Mouse (Mus musculus) cerebellum, postnatal 25 days (tissue): ENCODE measurements around the gene Olfr123.

Experiments
- DNase-seq, 2 experiments: peaks; one replicate each; pipeline ENCODE4 v3.0.0; 2021; ENCODE audit warnings: mixed read lengths in 2 of 2

Olfr123 gene

DNA sequence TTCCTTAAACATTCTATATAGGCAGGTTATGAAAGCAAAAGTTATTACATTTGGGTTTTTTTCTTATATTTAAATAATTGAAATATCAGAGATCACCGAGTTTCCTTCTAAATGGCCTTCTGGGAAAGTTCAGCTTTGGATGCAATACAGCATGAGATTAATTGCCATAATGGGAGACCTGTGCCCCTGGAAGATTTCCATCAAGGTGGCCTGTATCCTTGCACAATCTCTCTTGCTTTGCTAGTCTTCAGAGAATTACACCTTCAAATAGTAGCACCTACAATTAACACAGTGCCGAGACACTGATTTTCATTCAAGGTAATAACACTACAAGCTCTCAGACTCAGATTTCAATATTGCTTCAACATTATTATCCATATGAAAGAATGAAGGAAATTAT lies at the start of gene Olfr123:
TSS of gene Olfr123 (plus strand) at position 301 of the 400 bp plus-strand sequence.
- no peak for DNase-seq

DNA sequence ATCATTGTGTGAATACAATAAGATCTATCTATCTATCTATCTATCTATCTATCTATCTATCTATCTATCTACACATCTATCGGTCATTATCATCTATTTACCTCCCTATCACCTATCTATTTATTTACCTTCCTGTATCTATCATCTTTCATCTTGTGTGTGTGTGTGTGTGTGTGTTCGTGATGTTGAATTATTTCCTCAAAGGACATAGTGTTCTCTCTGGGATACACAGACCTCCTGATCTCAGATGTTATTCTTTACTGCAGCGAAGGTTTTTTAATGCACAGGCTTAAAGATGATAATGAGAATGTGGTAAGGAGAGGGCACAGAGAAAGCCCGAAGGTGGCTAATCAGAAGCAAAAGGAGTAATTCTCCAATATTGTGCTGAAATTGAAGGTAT lies 25.0 kb upstream of the Olfr123 start, which contains the start of gene Olfr122:
TSS of gene Olfr122 (plus strand) at position 301 of the 400 bp plus-strand sequence.
- no peak for DNase-seq

DNA sequence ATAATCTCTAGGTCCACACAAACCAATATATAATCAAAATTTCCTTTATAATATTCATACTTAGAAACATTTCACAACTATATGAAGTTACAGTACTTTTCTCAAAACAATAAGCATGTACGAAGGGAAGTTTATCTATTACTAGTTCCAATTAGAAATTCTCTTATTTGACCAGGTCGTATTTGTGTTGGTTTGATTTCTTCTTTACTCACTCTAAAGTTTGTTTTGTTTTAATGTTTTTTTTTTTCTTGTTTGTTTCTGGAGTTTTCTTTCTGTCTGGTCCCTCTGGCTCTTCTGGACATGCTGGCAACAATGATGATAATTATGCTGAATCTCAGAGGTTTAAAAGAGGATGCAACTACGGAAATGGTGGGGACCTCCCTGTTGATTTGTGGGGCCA lies 6.3 kb downstream of the Olfr123 start, which contains the start of gene Olfr124:
TSS of gene Olfr124 (plus strand) at position 301 of the 400 bp plus-strand sequence.
- DNase-seq: no peak

DNA sequence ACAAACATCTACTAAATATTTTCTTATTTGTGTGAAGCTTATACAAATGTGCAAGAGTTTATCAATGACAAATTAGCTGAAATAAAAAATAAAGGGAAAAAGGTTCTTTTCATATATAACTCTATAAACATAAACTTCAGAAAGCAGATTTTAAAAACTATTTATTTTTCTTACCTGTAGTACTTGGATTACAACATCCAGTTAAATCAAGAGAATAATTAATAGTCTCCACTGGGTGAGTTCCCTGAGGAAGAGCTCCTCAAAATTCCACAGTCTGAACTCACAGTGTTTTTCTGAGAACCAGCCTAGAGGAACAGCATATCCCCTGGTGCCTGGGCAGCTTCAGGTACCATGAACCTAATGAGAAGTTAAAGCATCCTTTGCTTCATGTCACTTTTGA lies 39.3 kb downstream of the Olfr123 start, which contains the start of gene Olfr125:
TSS of gene Olfr125 (plus strand) at position 301 of the 400 bp plus-strand sequence.
- no peak for DNase-seq

DNA sequence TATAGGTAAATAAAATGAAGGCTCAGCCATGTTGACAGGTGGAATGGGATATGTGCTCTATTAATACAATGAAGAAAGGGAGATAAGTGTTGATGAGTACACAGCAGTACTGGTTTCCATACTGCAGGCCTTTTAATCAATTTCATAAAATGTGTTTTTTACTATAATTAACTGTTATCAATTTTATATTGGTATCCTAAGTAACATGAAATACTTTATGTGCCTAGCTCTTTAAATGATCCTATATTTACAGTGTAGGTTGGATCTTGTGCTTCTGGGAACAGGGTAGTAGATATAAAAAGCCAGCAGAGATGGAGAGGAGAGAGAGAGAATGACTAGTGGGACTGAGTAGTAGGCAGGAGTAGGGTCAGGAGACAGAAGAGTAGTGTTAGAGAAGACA lies 53.9 kb downstream of the Olfr123 start, which contains the start of gene Olfr126:
TSS of gene Olfr126 (plus strand) at position 301 of the 400 bp plus-strand sequence.
- no peak for DNase-seq
